Mouse (Mus musculus): ENCODE measurements at regions not wholly inside any gene's neighbourhood (a gene's known extent, or its start where the extent isn't known, plus 50 kb on each side); places are given as distances from the start of the nearest gene placed in this dataset.

GRCm38 (mm10) chr7:121280597-121280996 lies 111.1 kb upstream of the Hs3st2 start:
- TF ChIP-seq CTCF (IDR thresholded peaks at IDR 0.05): no peak
- TF ChIP-seq EP300 (IDR thresholded peaks at IDR 0.05): no peak

All from lung, postnatal 0 days (tissue).